Mouse (Mus musculus) right cerebral cortex, postnatal 4 days (tissue): ENCODE measurements around the gene Zfyve16.
A peak's percentile ranks its signal among the peaks of the same experiment; 100 is the strongest.

ENCODE experiments used
- DNase-seq: peaks from one replicate; pipeline ENCODE4 v3.0.0-alpha.2; 2022

Zfyve16 gene

GRCm38 (mm10) chr13:92530721-92531211 is at the start of gene Zfyve16:
Zfyve16 (minus strand) TSS chr13:92530868.
- DNase-seq, result peak; percentile 99

GRCm38 (mm10) chr13:92578210-92578609 is 47.5 kb upstream of the Zfyve16 start:
- DNase-seq, result no peak

GRCm38 (mm10) chr13:92576688-92577087 is 46.0 kb upstream of the Zfyve16 start:
- DNase-seq, result no peak

GRCm38 (mm10) chr13:92576072-92576471 is 45.4 kb upstream of the Zfyve16 start, which contains the start of gene Spz1:
Spz1 (minus strand) TSS chr13:92576172.
- DNase-seq, result no peak

GRCm38 (mm10) chr13:92559429-92559828 is 28.8 kb upstream of the Zfyve16 start:
- no peak for DNase-seq

- no peak for DNase-seq
These were observed 26.6 kb upstream of the Zfyve16 start for GRCm38 (mm10) chr13:92557229-92557628.

GRCm38 (mm10) chr13:92556458-92557126 is 25.9 kb upstream of the Zfyve16 start:
- no peak for DNase-seq

GRCm38 (mm10) chr13:92547093-92547492 is 16.4 kb upstream of the Zfyve16 start:
- no peak for DNase-seq

- DNase-seq, result no peak
These were observed 10.3 kb upstream of the Zfyve16 start for GRCm38 (mm10) chr13:92540997-92541396.

- DNase-seq, result no peak
These were observed 8.5 kb upstream of the Zfyve16 start for GRCm38 (mm10) chr13:92539126-92539525.

GRCm38 (mm10) chr13:92533801-92534200 is 3.1 kb upstream of the Zfyve16 start:
- no peak for DNase-seq

GRCm38 (mm10) chr13:92532216-92532615 is 1.5 kb upstream of the Zfyve16 start:
- DNase-seq, result no peak

GRCm38 (mm10) chr13:92531237-92531636 is 569 bp upstream of the Zfyve16 start:
- DNase-seq, result no peak

GRCm38 (mm10) chr13:92529828-92530720 is 594 bp downstream of the Zfyve16 start:
- DNase-seq, result no peak

- no peak for DNase-seq
These were observed 7.4 kb downstream of the Zfyve16 start for GRCm38 (mm10) chr13:92523178-92523813.

GRCm38 (mm10) chr13:92504871-92505270 is 25.8 kb downstream of the Zfyve16 start:
- DNase-seq, result no peak

GRCm38 (mm10) chr13:92491923-92492322 is 38.7 kb downstream of the Zfyve16 start:
- DNase-seq, result no peak

- peak; percentile 12 for DNase-seq
These were observed 39.9 kb downstream of the Zfyve16 start for GRCm38 (mm10) chr13:92490817-92491216.

GRCm38 (mm10) chr13:92483852-92484463 is 46.7 kb downstream of the Zfyve16 start, which contains the start of gene Fam151b:
Fam151b (minus strand) TSS chr13:92484015.
- peak; percentile 84 for DNase-seq

GRCm38 (mm10) chr13:92483348-92483747 is 47.3 kb downstream of the Zfyve16 start:
- peak; percentile 38 for DNase-seq

GRCm38 (mm10) chr13:92470151-92470550 is 60.5 kb downstream of the Zfyve16 start:
- no peak for DNase-seq

GRCm38 (mm10) chr13:92469381-92469780 is 61.3 kb downstream of the Zfyve16 start:
- no peak for DNase-seq

GRCm38 (mm10) chr13:92467891-92468290 is 62.8 kb downstream of the Zfyve16 start:
- DNase-seq, result no peak
